Mouse (Mus musculus) splenic B cell, adult 2 months (primary cell): ENCODE data around the gene Olfr1312.
"Not testable (repeated sequence)": the region's sequence is repeated elsewhere in the genome, so short reads cannot be mapped to it uniquely, and the experiment has no call there.

Experiments
- DNase-seq: peaks from one replicate; pipeline ENCODE4 v3.0.0-alpha.2; 2011; ENCODE audit warnings: low read depth, low spot score
- H3K27me3 ChIP-seq: 2 replicates; pipeline ENCODE4 v1.6.1; 2012; ENCODE audit warnings: mild to moderate bottlenecking, low read length, moderate library complexity, mixed read lengths; ENCODE audit not compliant: control insufficient read depth, poor library complexity, insufficient read depth, severe bottlenecking
- H3K36me3 ChIP-seq: 2 replicates; pipeline ENCODE4 v1.6.1; 2012; ENCODE audit warnings: mild to moderate bottlenecking, low read length, moderate library complexity, mixed read lengths; ENCODE audit not compliant: control insufficient read depth, poor library complexity, insufficient read depth, severe bottlenecking

Olfr1312 gene

GRCm38 (mm10) chr2:112050138-112050537, at the start of gene Olfr1312:
Gene Olfr1312 (minus strand): TSS chr2:112050238.
- no peak for DNase-seq
- no peaks in the 10 kb centered on the region for H3K36me3 ChIP-seq
- H3K27me3 ChIP-seq: no peaks in the 10 kb centered on the region

GRCm38 (mm10) chr2:112096681-112097080, 46.6 kb upstream of the Olfr1312 start, which contains the start of gene Olfr1314:
Gene Olfr1314 (minus strand): TSS chr2:112096781.
- no peaks in the 10 kb centered on the region for H3K27me3 ChIP-seq
- no peak for DNase-seq
- H3K36me3 ChIP-seq: no peaks in the 10 kb centered on the region

GRCm38 (mm10) chr2:112077743-112078142, 27.7 kb upstream of the Olfr1312 start, which contains the start of gene Olfr1313:
Gene Olfr1313 (minus strand): TSS chr2:112077843.
- Histone ChIP-seq H3K27me3 (no peaks in the 10 kb centered on the region), H3K36me3 (no peaks in the 10 kb centered on the region)
- DNase-seq: no peak

GRCm38 (mm10) chr2:112026971-112027370, 23.1 kb downstream of the Olfr1312 start:
- not testable (repeated sequence) for DNase-seq, H3K36me3 ChIP-seq, H3K27me3 ChIP-seq

GRCm38 (mm10) chr2:112024312-112024711, 25.7 kb downstream of the Olfr1312 start, which contains the start of gene Olfr1311:
Gene Olfr1311 (minus strand): TSS chr2:112024412.
- Histone ChIP-seq H3K27me3 (no peaks in the 10 kb centered on the region), H3K36me3 (no peaks in the 10 kb centered on the region)
- DNase-seq: no peak

- no peaks in the 10 kb centered on the region for H3K27me3 ChIP-seq
- no peaks in the 10 kb centered on the region for H3K36me3 ChIP-seq
- no peak for DNase-seq
These were observed 35.1 kb downstream of the Olfr1312 start for GRCm38 (mm10) chr2:112014900-112015299.

- Histone ChIP-seq H3K27me3 (no peaks in the 10 kb centered on the region), H3K36me3 (no peaks in the 10 kb centered on the region)
- no peak for DNase-seq
These were observed 37.4 kb downstream of the Olfr1312 start, which contains the start of gene Olfr1310 for GRCm38 (mm10) chr2:112012608-112013007. Gene Olfr1310 (minus strand): TSS chr2:112012708.

- Histone ChIP-seq H3K27me3 (no peaks in the 10 kb centered on the region), H3K36me3 (no peaks in the 10 kb centered on the region)
- DNase-seq: no peak
These were observed 59.9 kb downstream of the Olfr1312 start, which contains the start of gene Olfr1309 for GRCm38 (mm10) chr2:111990181-111990580. Gene Olfr1309 (minus strand): TSS chr2:111990281.
